Mouse (Mus musculus) CH12.LX (cell line): Measurements from ENCODE around the gene Dyrk3. TPM values are rescaled to one million over a fixed set of nuclear protein-coding genes. Genes with fewer than 3 reads are reported as not detected.

Source experiments
- DNase-seq: peaks from one replicate; pipeline ENCODE4 v3.0.0-alpha.2; 2013; ENCODE audit errors: extremely low read depth
- H3K27ac ChIP-seq: 2 replicates; pipeline ENCODE4 v1.5.1; 2012; ENCODE audit warnings: low read depth, mild to moderate bottlenecking, control low read depth, moderate library complexity; ENCODE audit not compliant: insufficient read depth
- H3K27me3 ChIP-seq: replicated peaks from 2 replicates; pipeline ENCODE3; 2012; ENCODE audit warnings: inconsistent platforms
- H3K36me3 ChIP-seq, 2 experiments: replicated peaks in 1 of 2; 2 replicates each; pipeline versions ENCODE3 to v1.6.1; 2012; ENCODE audit warnings: inconsistent platforms in 1 of 2, low read length in 1 of 2, mild to moderate bottlenecking in 1 of 2, mixed read lengths in 1 of 2, moderate library complexity in 1 of 2; ENCODE audit not compliant: control insufficient read depth in 1 of 2, insufficient read depth in 1 of 2
- H3K4me1 ChIP-seq, 2 experiments: 2 replicates each; pipeline ENCODE4 v1.6.1; 2012; ENCODE audit warnings: inconsistent platforms in 1 of 2, moderate library complexity in 1 of 2; ENCODE audit not compliant: insufficient read depth in 2 of 2, control insufficient read depth in 1 of 2
- H3K4me2 ChIP-seq: 2 replicates; pipeline ENCODE4 v1.6.1; 2012; ENCODE audit warnings: low read depth, mild to moderate bottlenecking, control low read depth; ENCODE audit not compliant: poor library complexity, insufficient read depth, severe bottlenecking
- H3K4me3 ChIP-seq, 3 experiments: fragments of 150-350 bp in 1 of 3; sonication (generic) in 1 of 3; replicated peaks in 1 of 3; 2 replicates each; pipeline versions ENCODE3 to v1.5.1; 2011 to 2012; ENCODE audit warnings: low read depth in 2 of 3, low read length in 2 of 3, mild to moderate bottlenecking in 2 of 3, moderate library complexity in 2 of 3, control low read depth in 1 of 3, improper control_type of control experiment in 1 of 3, inconsistent platforms in 1 of 3, mixed read lengths in 1 of 3; ENCODE audit not compliant: poor library complexity in 1 of 3
- H3K79me2 ChIP-seq: replicated peaks from 2 replicates; pipeline ENCODE4 v1.6.1; 2012; ENCODE audit warnings: mild to moderate bottlenecking, moderate library complexity; ENCODE audit not compliant: control insufficient read depth, poor library complexity, insufficient read depth, severe bottlenecking; ENCODE audit errors: extremely low read depth
- H3K9ac ChIP-seq: 2 replicates; pipeline ENCODE4 v1.6.1; 2012; ENCODE audit warnings: low read depth, mild to moderate bottlenecking, control low read depth, moderate library complexity; ENCODE audit not compliant: insufficient read depth
- H3K9me3 ChIP-seq: replicated peaks from 2 replicates; pipeline ENCODE3; 2012; ENCODE audit warnings: low read length, inconsistent platforms, mixed read lengths
- BHLHE40 ChIP-seq: IDR thresholded peaks from 2 replicates; pipeline ENCODE4 v1.6.1; 2011; ENCODE audit warnings: mild to moderate bottlenecking, low read depth, low read length, improper control_type of control experiment
- CHD1 ChIP-seq: IDR thresholded peaks from 2 replicates; pipeline ENCODE4 v1.6.1; 2012; ENCODE audit warnings: low read depth, low read length, improper control_type of control experiment, inconsistent platforms
- CHD2 ChIP-seq: IDR thresholded peaks from 2 replicates; pipeline ENCODE4 v1.6.1; 2011; ENCODE audit warnings: low read length, improper control_type of control experiment
- CTCF ChIP-seq, 2 experiments: IDR thresholded peaks in 1 of 2; conservative IDR thresholded peaks in 1 of 2; 2 replicates each; pipeline ENCODE4 v1.5.1; 2011 to 2012; ENCODE audit warnings: low read depth in 2 of 2, low read length in 2 of 2, improper control_type of control experiment in 1 of 2, inconsistent platforms in 1 of 2, mild to moderate bottlenecking in 1 of 2, moderate library complexity in 1 of 2
- E2F4 ChIP-seq: IDR thresholded peaks from 2 replicates; pipeline ENCODE4 v1.6.1; 2011; ENCODE audit warnings: low read depth, low read length, improper control_type of control experiment; ENCODE audit not compliant: insufficient replicate concordance
- ELF1 ChIP-seq: IDR thresholded peaks from 2 replicates; pipeline ENCODE4 v1.6.1; 2014; ENCODE audit warnings: low read depth, mild to moderate bottlenecking, inconsistent platforms, low read length, improper control_type of control experiment
- EP300 ChIP-seq: IDR thresholded peaks from 2 replicates; pipeline ENCODE4 v1.6.1; 2011; ENCODE audit warnings: low read length, improper control_type of control experiment
- ETS1 ChIP-seq: conservative IDR thresholded peaks from 2 replicates; pipeline ENCODE4 v1.6.1; 2012; ENCODE audit warnings: low read depth, mild to moderate bottlenecking, inconsistent platforms, low read length, improper control_type of control experiment, moderate library complexity
- GABPA ChIP-seq: IDR thresholded peaks from 2 replicates; pipeline ENCODE4 v1.6.1; 2012; ENCODE audit warnings: low read depth, low read length, improper control_type of control experiment, inconsistent platforms; ENCODE audit not compliant: insufficient replicate concordance
- HCFC1 ChIP-seq: IDR thresholded peaks from 2 replicates; pipeline ENCODE4 v1.6.1; 2012; ENCODE audit warnings: low read depth, mild to moderate bottlenecking, inconsistent platforms, low read length, improper control_type of control experiment
- IRF4 ChIP-seq: IDR thresholded peaks from 2 replicates; pipeline ENCODE4 v1.6.1; 2014; ENCODE audit warnings: low read depth, mild to moderate bottlenecking, inconsistent platforms, low read length, improper control_type of control experiment
- JUN ChIP-seq: IDR thresholded peaks from 2 replicates; pipeline ENCODE4 v1.6.1; 2011; ENCODE audit warnings: low read depth, mild to moderate bottlenecking, low read length, improper control_type of control experiment, moderate library complexity; ENCODE audit not compliant: insufficient read depth
- JUND ChIP-seq: conservative IDR thresholded peaks from 2 replicates; pipeline ENCODE4 v1.6.1; 2011; ENCODE audit warnings: low read depth, low read length, improper control_type of control experiment
- KAT2A ChIP-seq: IDR thresholded peaks from 2 replicates; pipeline ENCODE4 v1.6.1; 2012; ENCODE audit warnings: low read length, improper control_type of control experiment, inconsistent platforms; ENCODE audit not compliant: insufficient replicate concordance
- MAFK ChIP-seq: IDR thresholded peaks from 2 replicates; pipeline ENCODE4 v1.6.1; 2011; ENCODE audit warnings: low read length, improper control_type of control experiment; ENCODE audit not compliant: insufficient replicate concordance
- MAX ChIP-seq: IDR thresholded peaks from 2 replicates; pipeline ENCODE4 v1.6.1; 2011; ENCODE audit warnings: low read length, improper control_type of control experiment
- MAZ ChIP-seq: IDR thresholded peaks from 2 replicates; pipeline ENCODE4 v1.6.1; 2012; ENCODE audit warnings: low read depth, mild to moderate bottlenecking, inconsistent platforms, low read length, improper control_type of control experiment, moderate library complexity
- MEF2A ChIP-seq: IDR thresholded peaks from 2 replicates; pipeline ENCODE4 v1.6.1; 2014; ENCODE audit warnings: low read depth, mild to moderate bottlenecking, inconsistent platforms, low read length, improper control_type of control experiment, borderline replicate concordance
- MXI1 ChIP-seq: IDR thresholded peaks from 2 replicates; pipeline ENCODE4 v1.6.1; 2011; ENCODE audit warnings: mild to moderate bottlenecking, low read depth, low read length, improper control_type of control experiment
- MYC ChIP-seq: IDR thresholded peaks from 2 replicates; pipeline ENCODE4 v1.6.1; 2011; ENCODE audit warnings: low read depth, mild to moderate bottlenecking, improper control_type of control experiment, low read length
- NELFE ChIP-seq: IDR thresholded peaks from 2 replicates; pipeline ENCODE4 v1.6.1; 2011; ENCODE audit warnings: low read depth, low read length, improper control_type of control experiment
- NRF1 ChIP-seq: IDR thresholded peaks from 2 replicates; pipeline ENCODE4 v1.6.1; 2014; ENCODE audit warnings: low read depth, mild to moderate bottlenecking, inconsistent platforms, low read length, improper control_type of control experiment, moderate library complexity
- PAX5 ChIP-seq: IDR thresholded peaks from 2 replicates; pipeline ENCODE4 v1.6.1; 2012; ENCODE audit warnings: low read length, inconsistent platforms, mixed read lengths
- POLR2A ChIP-seq: IDR thresholded peaks from 2 replicates; pipeline ENCODE4 v1.6.1; 2011; ENCODE audit warnings: low read depth, mild to moderate bottlenecking, improper control_type of control experiment, low read length
- POLR2AphosphoS2 ChIP-seq: IDR thresholded peaks from 2 replicates; pipeline ENCODE4 v1.6.1; 2011; ENCODE audit warnings: low read depth, low read length, improper control_type of control experiment
- RAD21 ChIP-seq: IDR thresholded peaks from 2 replicates; pipeline ENCODE4 v1.6.1; 2011; ENCODE audit warnings: low read depth, mild to moderate bottlenecking, low read length, improper control_type of control experiment, moderate library complexity
- RCOR1 ChIP-seq: conservative IDR thresholded peaks from 2 replicates; pipeline ENCODE4 v1.6.1; 2012; ENCODE audit warnings: low read depth, mild to moderate bottlenecking, inconsistent platforms, low read length, improper control_type of control experiment
- SIN3A ChIP-seq: IDR thresholded peaks from 2 replicates; pipeline ENCODE4 v1.6.1; 2012; ENCODE audit warnings: low read length, improper control_type of control experiment, inconsistent platforms
- SMC3 ChIP-seq: IDR thresholded peaks from 2 replicates; pipeline ENCODE4 v1.6.1; 2011; ENCODE audit warnings: low read depth, low read length, improper control_type of control experiment
- TBP ChIP-seq: conservative IDR thresholded peaks from 2 replicates; pipeline ENCODE4 v1.6.1; 2011; ENCODE audit warnings: low read depth, low read length, improper control_type of control experiment
- TCF12 ChIP-seq: IDR thresholded peaks from 2 replicates; pipeline ENCODE4 v1.6.1; 2014; ENCODE audit warnings: low read depth, mild to moderate bottlenecking, inconsistent platforms, low read length, improper control_type of control experiment
- UBTF ChIP-seq: IDR thresholded peaks from 2 replicates; pipeline ENCODE4 v1.6.1; 2012; ENCODE audit warnings: low read depth, mild to moderate bottlenecking, inconsistent platforms, low read length, improper control_type of control experiment, moderate library complexity
- USF1 ChIP-seq: IDR thresholded peaks from 2 replicates; pipeline ENCODE4 v1.6.1; 2014; ENCODE audit warnings: low read depth, mild to moderate bottlenecking, inconsistent platforms, low read length, improper control_type of control experiment
- USF2 ChIP-seq: conservative IDR thresholded peaks from 2 replicates; pipeline ENCODE4 v1.6.1; 2011; ENCODE audit warnings: low read depth, low read length, improper control_type of control experiment
- ZC3H11A ChIP-seq: IDR thresholded peaks from 2 replicates; pipeline ENCODE4 v1.6.1; 2012; ENCODE audit warnings: low read depth, mild to moderate bottlenecking, inconsistent platforms, low read length, improper control_type of control experiment
- ZKSCAN1 ChIP-seq: IDR thresholded peaks from 2 replicates; pipeline ENCODE4 v1.6.1; 2012; ENCODE audit warnings: low read depth, inconsistent platforms, low read length, improper control_type of control experiment, borderline replicate concordance
- ZMIZ1 ChIP-seq: IDR thresholded peaks from 2 replicates; pipeline ENCODE4 v1.6.1; 2012; ENCODE audit warnings: low read depth, mild to moderate bottlenecking, inconsistent platforms, low read length, improper control_type of control experiment
- ZNF384 ChIP-seq: IDR thresholded peaks from 2 replicates; pipeline ENCODE4 v1.6.1; 2012; ENCODE audit warnings: low read depth, low read length, improper control_type of control experiment, inconsistent platforms
- dilution Hi-C: fragments of 300-500 bp; cut with MboI; formaldehyde crosslinking; loops from 2 replicates; pipeline ENCODE4 v1.14.3; 2020; ENCODE audit warnings: low sequenced_read_pairs; ENCODE audit not compliant: extremely low pct_unique_long_range_greater_than_20kb, extremely low pct_ligation_motif_present
- in situ Hi-C: fragments of 300-500 bp; cut with MboI; formaldehyde crosslinking; loops from 3 replicates; pipeline ENCODE4 v1.14.3; 2019; ENCODE audit warnings: low sequenced_read_pairs, low pct_ligation_motif_present, low pct_unique_long_range_greater_than_20kb, mixed read lengths
- polyA plus RNA-seq: library from polyadenylated mRNA; unstranded; fragments of >175 nt; gene quantifications from 2 replicates; pipeline ENCODE4 v1.2.1, GENCODE M21; 2012; ENCODE audit warnings: low read depth; ENCODE audit not compliant: insufficient read length
- total RNA-seq, 2 experiments: library from RNA; depleted of rRNA; stranded (reverse); fragments of 300-350 nt in 1 of 2; fragments of >200 nt in 1 of 2; gene quantifications; 2 replicates each; pipeline ENCODE4 v1.2.3; 2012 to 2014

Dyrk3 gene
- total and polyA plus RNA-seq, 3 experiments, result 6.4 to 10.1 (median 8.2) TPM

GRCm38 (mm10) chr1:131103776-131104424, 34.2 kb downstream of the Dyrk3 start:
- Histone ChIP-seq H3K4me3 (peak overlapping the region in 1 of 3 experiments; percentile 1), H3K27me3 (peaks cover 4% of the 10 kb centered on the region), H3K4me2 (peak overlapping the region; percentile 72)

GRCm38 (mm10) chr1:131100808-131101207, 37.3 kb downstream of the Dyrk3 start:
- no peaks in the 10 kb centered on the region for H3K36me3 ChIP-seq
- no peak overlapping the region for H3K27ac ChIP-seq
- peaks cover 14% of the 10 kb centered on the region for H3K79me2 ChIP-seq
- H3K4me3 ChIP-seq, result no peak overlapping the region
- in situ Hi-C loops (no loop called here), dilution Hi-C loops (no loop called here)
- H3K9me3 ChIP-seq, result no peaks in the 10 kb centered on the region
- H3K9ac ChIP-seq, result no peak overlapping the region
- H3K4me1 ChIP-seq, result peaks cover 12 to 40% of the 10 kb centered on the region in 2 experiments
- no peak overlapping the region for H3K4me2 ChIP-seq
- DNase-seq, result no peak
- peaks cover 4% of the 10 kb centered on the region for H3K27me3 ChIP-seq
- TF ChIP-seq USF1 (no peak), TCF12 (no peak), ETS1 (no peak), JUN (no peak), IRF4 (no peak), SIN3A (no peak), ZMIZ1 (no peak), PAX5 (no peak), ELF1 (no peak), NRF1 (no peak), USF2 (no peak), EP300 (no peak), HCFC1 (no peak), RAD21 (no peak), RCOR1 (no peak), MEF2A (no peak)

More at GRCm38 (mm10) chr1:131103776-131104424, 34.2 kb downstream of the Dyrk3 start:
- TF ChIP-seq MAFK (no peak), RCOR1 (peak; percentile 76), GABPA (no peak), KAT2A (no peak), POLR2A (peak; percentile 22; the same call in 1 of the 2 replicates), MAZ (0 out of 2 replicates have a peak, but pooled peaks have one; percentile 20), RAD21 (no peak; the same call in 1 of the 2 replicates), ELF1 (peak; percentile 60; the same call in 1 of the 2 replicates), ETS1 (peak; percentile 81), HCFC1 (no peak), BHLHE40 (no peak; the same call in 1 of the 2 replicates), MYC (peak; percentile 25; the same call in 1 of the 2 replicates), MXI1 (no peak; the same call in 1 of the 2 replicates), IRF4 (peak; percentile 94), SIN3A (0 out of 2 replicates have a peak, but pooled peaks have one; percentile 24), ZC3H11A (no peak), ZMIZ1 (no peak), POLR2AphosphoS2 (no peak), JUN (no peak), PAX5 (no peak), CTCF (conservative IDR thresholded peaks at IDR 0.05 in 1 of 2, IDR thresholded peaks at IDR 0.05 in 1 of 2; ENCODE audit: low read depth in 2 of 2, low read length in 2 of 2) (no peak), USF1 (peak; percentile 78), CHD2 (peak; percentile 51), NRF1 (no peak), UBTF (no peak), CHD1 (no peak), MEF2A (peak; percentile 68; the same call in 1 of the 2 replicates), TCF12 (peak; percentile 93), USF2 (peak; percentile 73), TBP (no peak), ZNF384 (no peak), MAX (peak; percentile 78), JUND (no peak), E2F4 (no peak), ZKSCAN1 (no peak), NELFE (0 out of 2 replicates have a peak, but pooled peaks have one; percentile 26), EP300 (peak; percentile 96), SMC3 (no peak)
- Histone ChIP-seq H3K36me3 (no peaks in the 10 kb centered on the region), H3K9me3 (peaks cover 4% of the 10 kb centered on the region), H3K79me2 (no peaks in the 10 kb centered on the region), H3K9ac (peak overlapping the region; percentile 8; the same call in 1 of the 2 replicates), H3K4me1 (peaks cover 12 to 40% of the 10 kb centered on the region in 2 experiments), H3K27ac (peak overlapping the region; percentile 33; the same call in 1 of the 2 replicates)
- peak; percentile 51 for DNase-seq
- dilution Hi-C loops, result no loop called here
- in situ Hi-C loops, result no loop called here
